Mouse (Mus musculus): Measurements from ENCODE around the gene Atf1.

DNA sequence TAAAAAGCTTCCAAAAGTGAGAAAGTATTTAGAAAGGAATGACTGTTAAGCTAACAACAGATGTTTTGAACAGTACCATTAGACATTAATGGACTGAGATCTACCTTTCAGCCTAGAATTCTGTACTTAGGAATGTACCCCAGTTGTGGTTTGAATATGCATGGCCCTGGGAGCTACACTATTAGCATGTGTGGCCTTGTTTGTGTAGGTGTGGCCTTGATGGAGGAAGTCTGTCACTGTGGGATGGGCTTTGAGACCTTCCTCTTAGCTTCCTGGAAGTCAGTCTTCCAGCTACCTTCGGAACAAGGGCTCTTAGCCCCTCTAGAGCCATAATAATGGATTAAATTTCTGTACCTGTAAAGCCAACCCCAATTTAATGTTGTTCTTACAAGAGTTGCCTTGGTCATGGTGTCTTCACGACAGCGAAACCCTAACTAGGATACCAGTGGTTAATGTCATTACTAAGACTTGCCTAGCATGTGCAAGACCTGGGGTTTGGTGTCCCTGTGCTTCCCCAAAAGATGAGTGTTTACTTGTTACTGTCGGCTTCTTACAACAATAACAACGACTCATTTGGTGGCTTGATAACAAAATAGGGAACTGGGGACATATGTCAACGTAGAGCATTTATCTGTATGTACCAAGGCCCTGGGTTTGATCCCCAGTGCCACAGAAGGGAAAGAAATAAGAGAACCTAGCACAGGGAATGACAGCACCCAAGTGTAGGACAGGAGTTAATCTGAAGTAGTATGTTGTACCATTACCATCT is 21.2 kb downstream of the Atf1 start:
- TF ChIP-seq CTCF (IDR thresholded peaks at IDR 0.05; ENCODE audit: extremely low read depth, insufficient read depth, low read length): no peak
- TF ChIP-seq POLR2A (IDR thresholded peaks at IDR 0.05; ENCODE audit: extremely low read depth, insufficient read depth, low read length): no peak
